Mouse (Mus musculus) common myeloid progenitor, adult 5-6 weeks (primary cell): ENCODE data around the gene Rsph1. TPM values are rescaled to one million over a fixed set of nuclear protein-coding genes. Genes with fewer than 3 reads are reported as not detected.

Source experiments
- ATAC-seq: replicated peaks from 2 replicates; pipeline ENCODE4 v1.8.0; 2016; ENCODE audit warnings: low read depth, mild to moderate bottlenecking, moderate TSS enrichment, inconsistent platforms; ENCODE audit not compliant: poor library complexity, severe bottlenecking
- total RNA-seq: library from RNA; stranded (forward); fragments of 200-1000, 187-1606 nt; gene quantifications from 2 replicates; pipeline ENCODE4 v1.2.3, GENCODE M21; 2017

Gene Rsph1
- not detected in 2 replicates for total RNA-seq

DNA sequence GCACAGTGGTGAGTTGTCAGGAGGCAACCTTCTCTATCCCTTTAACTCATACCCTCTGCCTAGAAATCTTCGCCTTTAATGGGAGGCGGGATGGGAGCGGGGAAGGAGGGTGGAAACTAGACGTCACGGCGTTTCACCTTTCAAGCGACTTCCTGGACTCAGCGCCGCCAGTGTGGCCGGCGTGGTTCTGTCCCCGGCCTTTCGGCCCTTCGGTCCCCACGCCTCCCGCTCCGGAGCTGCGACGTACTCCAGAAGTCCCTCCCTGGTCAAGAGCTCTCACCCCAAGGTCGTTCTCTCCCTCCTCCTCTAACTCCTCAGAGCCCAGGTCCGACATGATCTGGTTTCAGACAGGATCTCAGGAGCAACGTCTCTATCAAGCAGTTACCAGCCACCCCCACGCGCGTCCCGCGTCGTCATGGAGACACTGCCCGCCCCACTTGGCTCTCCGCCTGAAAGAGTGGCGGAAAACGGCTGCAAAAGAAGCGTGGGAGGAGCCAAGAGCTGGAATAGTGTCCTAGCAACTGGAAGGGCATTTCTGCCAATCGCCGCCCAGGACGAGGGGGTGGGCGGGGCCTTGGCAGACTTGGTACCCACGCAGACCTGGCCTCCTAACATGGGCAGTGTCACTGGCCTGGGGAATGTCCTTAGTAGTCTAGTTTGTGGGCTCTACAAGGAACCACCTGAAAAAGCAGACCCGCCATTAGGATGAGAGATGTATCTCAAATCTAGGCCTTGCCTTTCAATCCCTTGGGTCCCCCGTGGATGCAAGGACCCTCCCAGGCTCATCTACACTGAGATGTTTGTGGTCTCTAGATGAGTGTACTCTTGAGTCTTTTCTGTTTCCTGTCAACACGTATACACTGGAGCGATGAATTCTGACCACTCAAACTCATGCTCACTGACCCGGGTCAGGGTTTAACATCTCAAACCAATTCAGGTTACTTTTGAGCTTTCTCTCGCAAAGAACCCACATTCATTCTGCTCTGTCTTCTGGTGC is at the start of gene Rsph1:
Rsph1 (minus strand) TSS at position 462 of the 997 bp plus-strand sequence.
- peak; percentile 79 for ATAC-seq

- ATAC-seq: peak; percentile 48
These were observed 49.2 kb upstream of the Rsph1 start for GRCm38 (mm10) chr17:31326220-31326852.

DNA sequence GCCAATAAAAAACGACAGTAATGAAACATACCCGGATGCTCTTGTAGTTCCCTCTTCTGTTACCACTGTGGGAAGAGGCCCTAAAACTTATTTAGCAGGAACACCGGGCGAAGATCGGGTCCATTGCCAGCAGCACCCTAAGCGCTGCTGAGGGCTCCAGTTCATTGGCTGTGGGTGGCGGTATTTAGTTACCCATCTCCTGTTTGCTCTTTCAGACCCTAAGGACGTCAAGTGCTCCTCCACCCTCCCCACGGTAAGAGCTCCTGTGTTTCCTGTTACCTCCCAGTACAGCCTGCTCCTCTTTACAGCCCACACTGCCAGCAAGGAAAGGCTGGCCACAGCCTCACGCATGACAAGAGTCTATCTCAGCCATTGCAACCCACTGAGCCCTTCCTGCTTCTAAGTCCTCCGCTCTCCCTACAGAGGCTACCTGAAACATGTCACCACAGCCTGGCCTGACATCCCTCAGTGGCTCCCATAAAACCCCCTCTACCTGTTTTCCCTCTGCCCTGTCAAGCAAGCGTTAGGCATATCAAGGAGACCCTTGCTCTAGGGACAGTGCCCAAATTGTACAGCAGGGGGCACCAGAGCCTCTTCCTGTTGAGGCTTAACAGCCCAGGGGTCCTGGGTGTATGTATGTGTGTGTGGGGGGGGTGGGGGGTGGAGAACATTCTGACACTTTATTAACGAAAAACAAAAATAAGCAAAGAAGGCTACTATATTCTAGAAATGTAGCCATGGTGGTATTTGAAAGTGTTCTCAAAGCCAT is 48.5 kb upstream of the Rsph1 start:
- ATAC-seq: no peak

GRCm38 (mm10) chr17:31324227-31324626 is 47.0 kb upstream of the Rsph1 start:
- ATAC-seq: no peak

DNA sequence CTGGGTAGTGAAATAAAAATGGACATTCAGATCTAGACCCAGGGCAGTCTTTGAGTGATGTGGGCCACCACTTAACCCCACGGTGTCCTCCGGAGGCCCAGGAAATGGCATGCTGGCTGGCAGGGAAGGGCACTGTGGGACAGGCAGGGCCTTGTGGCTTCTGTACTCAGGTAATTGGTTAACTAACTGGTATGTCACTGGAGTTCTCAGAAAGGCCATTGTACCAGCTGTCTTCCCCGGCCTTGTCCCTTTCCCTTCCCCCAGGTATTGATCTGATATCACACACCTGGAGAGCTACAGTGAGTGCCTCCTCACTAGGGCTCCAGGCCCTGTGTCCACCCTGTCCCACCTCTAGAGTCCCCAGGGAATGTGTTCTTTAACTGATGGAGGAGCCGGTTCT is 46.2 kb upstream of the Rsph1 start:
- no peak for ATAC-seq

DNA sequence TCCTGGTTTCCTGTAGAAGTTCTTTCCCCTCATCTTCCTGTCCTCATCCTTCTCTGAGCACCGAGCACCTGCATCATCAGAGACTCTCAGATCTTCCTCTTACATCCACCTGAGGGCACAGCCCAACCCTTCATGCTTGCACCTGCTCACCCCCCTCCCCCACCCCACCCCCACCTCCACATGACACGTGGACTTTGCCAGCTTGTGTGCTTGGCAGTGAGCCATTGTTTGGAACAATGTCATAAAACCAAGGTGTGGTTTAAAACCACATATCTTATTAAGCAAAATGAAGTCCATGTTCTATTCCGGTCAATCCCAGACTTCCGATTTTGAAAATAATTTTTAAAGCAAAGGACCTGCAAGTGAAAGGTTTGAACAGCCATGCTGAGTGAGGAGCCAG is 45.3 kb upstream of the Rsph1 start:
- no peak for ATAC-seq

GRCm38 (mm10) chr17:31321425-31321824 is 44.2 kb upstream of the Rsph1 start:
- no peak for ATAC-seq

GRCm38 (mm10) chr17:31318906-31319767 is 42.0 kb upstream of the Rsph1 start:
- no peak for ATAC-seq

GRCm38 (mm10) chr17:31317521-31318272 is 40.5 kb upstream of the Rsph1 start:
- ATAC-seq: 0 out of 2 replicates have a peak, but pooled peaks have one; percentile 22

DNA sequence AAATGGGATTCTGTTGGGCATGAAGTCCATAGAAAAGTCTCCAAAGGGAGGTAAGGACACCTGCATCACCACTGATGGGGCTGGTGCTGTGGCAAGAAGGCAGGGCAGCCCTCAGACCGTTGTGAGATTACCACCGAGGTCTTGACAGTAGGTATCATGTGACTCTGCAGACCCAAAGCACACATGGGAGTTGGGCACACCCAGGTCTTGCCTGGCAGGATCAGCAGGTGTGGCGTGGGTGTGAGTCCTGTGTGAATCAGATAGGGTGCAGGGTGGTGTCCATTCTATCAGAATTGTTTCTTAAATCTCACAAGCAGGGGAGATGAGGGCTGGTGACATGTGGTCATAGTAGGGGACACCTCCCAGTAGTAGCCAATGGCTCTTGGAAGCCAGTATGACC is 39.8 kb upstream of the Rsph1 start:
- ATAC-seq: no peak

DNA sequence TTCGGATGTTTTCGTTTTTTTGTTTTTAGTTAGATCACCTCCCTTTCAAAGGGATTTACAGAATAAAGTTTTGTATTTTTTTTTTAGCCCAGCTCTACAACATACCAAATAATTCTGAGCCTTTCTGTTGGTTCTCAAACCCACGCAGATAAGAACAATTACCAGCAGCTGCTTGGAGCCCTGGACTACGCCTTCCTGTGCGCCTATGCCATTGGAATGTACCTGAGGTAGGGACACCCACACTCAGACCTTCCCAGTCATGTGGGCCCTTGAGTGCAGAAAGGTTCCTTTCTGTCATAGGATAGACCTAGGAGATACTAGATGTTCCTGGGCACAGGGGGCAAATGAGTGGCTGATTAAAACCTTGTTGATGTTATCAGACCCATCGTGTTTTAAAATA is 38.8 kb upstream of the Rsph1 start:
- no peak for ATAC-seq

- ATAC-seq: no peak
These were observed 38.0 kb upstream of the Rsph1 start for GRCm38 (mm10) chr17:31315046-31315792.

DNA sequence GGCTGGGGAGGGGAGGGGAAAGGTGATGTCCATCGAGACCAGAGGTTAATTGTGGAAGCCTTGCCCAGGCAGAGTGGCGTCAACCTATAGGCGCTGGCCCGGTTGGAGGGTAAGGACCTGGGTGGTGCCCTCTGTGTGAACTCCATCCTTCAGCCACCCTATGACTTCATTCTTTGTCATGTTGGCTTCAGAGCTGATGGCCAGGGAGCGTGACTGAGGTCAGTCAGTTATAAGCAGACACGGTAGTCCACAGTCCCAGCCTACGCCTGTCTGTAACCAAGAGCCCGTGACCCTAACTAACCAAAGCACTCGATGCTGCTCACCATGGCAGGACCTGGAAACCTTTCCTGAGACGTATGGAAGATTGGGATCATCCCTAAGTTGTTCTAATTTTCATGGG is 35.5 kb upstream of the Rsph1 start:
- ATAC-seq: no peak

DNA sequence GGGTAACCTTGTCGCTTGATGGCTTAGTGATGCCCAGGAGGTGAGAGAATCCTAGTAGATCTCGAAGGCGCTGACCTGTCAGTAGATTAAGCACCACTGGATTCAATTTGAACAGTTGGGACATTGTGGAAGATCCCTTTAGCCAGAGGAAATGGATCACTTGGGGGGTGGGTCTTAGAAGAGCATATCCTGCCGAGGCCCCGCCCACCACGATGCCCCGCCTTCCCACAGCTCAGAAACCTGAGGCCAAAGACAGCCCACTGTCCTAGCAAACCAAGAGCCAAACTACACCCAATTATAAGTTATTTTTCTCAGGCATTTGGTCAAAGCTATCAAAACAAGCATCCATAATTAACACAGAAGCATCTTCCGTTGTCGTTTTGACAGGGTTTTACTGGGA is 33.9 kb upstream of the Rsph1 start:
- ATAC-seq: no peak

- ATAC-seq: no peak
These were observed 32.2 kb upstream of the Rsph1 start for GRCm38 (mm10) chr17:31309281-31309793.

GRCm38 (mm10) chr17:31308291-31308816 is 31.2 kb upstream of the Rsph1 start:
- no peak for ATAC-seq

DNA sequence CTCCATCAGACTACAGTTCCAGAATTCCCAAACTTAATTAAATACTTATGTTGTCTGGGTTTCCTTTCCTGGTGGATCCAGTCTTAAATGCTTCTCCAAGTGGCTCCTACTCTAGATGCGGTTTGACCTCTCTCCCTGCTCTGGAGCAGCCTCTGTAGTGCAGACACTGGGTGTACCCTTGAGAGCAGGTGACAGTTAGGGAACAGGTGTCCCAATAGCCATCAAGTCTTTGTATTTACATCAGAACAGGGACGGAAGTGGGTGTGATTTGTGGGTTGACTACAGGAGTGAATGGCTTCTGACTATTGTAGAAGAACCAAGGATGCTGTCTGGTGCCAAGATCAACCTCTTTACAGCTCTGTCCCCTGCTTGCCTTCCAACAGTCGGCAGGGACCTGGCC is 30.6 kb upstream of the Rsph1 start:
- no peak for ATAC-seq

GRCm38 (mm10) chr17:31305776-31306120 is 28.6 kb upstream of the Rsph1 start:
- ATAC-seq: no peak
